Mouse (Mus musculus): ENCODE measurements around the gene Gpr183.

The Gpr183 gene

DNA sequence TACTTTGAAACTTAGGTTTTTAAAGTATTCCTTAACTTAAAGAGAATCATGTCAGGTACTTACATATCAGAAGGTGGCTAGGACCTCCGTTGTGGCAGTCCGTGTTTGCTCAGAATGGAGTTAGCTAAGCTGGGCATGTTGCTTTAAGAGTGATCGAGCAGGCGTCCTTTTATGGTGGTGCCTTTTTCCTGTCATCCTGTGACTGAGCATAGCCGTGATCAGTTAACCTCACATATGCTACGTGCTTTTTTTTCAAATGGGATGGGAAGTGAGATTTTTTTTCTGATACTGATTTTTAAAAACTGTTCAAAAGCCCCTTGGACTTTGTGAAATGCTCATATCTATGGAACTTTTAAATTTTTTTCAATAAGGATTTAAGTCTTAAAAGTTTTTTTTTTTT is at the start of gene Gpr183:
TSS of gene Gpr183 (minus strand) at position 206 of the 400 bp plus-strand sequence.
- no peak for DNase-seq (ENCODE audit: low read depth, low spot score)

DNA sequence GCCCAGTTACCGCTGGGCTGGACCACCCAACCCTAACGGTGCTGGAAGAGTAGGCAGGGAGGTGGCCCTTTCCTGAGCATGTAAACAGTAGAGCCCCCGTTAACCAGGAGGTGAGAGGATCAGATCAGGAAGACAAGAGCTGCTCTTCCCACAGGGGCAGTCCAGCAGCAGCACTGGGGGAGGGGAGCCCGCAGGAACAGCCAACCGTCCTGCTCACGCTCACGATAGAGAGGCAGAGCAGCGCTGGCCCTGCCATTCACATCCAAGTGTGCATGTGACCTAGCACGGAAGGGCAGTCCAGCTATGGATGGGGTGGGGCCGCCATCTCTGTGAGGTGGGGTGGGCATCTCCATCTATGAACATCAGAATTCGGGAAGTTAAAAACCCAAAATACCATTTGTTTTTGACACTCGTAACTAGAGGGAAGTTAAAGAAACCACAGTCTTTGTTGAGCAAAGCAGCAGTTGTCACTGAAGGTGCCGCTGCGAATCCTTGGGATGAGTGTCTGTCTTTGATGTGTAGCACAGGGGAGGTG is 48.5 kb upstream of the Gpr183 start:
- DNase-seq (ENCODE audit: low read depth, low spot score) = no peak

DNA sequence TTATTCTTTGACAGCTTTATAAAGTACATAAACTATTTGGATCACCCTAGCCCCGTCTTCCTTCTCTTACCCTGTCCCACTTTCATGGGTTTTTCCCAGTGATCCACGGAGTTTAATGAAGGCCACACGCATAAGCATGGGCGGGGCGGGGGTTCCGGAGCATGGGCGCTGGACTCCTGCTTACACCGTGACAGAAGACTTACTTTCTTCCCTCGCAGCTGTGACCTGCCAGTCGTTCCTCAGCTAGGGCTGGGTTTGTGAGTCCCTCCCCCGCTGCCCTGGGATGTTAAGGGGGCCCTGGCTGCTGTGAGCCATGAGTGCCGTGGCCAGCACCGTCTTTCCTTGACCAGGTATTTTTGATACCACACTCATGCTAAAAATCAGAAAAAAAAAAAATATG is 47.8 kb upstream of the Gpr183 start:
- no peak for DNase-seq (ENCODE audit: low read depth, low spot score)

DNA sequence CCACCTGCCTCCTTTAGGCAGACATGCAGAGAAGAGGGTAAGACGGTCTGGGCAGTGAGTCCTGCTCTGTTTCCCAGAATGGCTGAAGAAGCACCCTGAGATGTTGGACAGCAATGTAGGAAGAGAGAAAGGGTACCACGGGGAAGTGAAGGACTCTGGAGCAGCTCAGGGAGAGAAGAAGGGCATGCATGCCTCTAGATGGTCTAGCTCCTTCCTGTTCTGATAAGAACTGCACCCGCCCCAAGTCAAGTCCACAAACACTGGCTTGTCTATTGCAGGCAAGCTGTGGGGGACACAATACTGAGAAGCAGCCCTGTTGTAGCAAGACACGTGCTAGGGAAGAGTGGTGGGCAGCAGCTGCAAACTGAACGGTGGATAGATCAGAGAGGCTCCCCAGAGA is 47.2 kb upstream of the Gpr183 start:
- no peak for DNase-seq (ENCODE audit: low read depth, low spot score)

DNA sequence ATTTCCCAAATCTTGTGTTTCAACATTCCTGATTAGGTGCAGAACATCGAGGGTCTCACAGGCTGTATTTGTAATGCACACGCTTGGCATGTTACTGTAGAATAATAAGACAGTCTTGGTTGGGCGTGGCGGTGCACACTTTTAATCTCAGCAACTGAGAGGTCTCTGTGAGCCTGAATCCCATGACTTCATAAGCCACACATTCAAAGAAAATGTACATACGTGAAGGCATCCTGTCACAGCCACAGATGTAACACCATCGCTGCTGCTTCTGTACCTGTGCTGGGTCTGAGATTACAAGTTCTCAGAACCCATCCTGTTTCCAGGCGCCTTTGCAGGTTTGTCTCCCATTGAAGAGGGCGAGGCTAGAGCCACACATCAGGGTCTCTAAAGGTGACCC is 46.8 kb upstream of the Gpr183 start:
- DNase-seq (ENCODE audit: low read depth, low spot score) = no peak

DNA sequence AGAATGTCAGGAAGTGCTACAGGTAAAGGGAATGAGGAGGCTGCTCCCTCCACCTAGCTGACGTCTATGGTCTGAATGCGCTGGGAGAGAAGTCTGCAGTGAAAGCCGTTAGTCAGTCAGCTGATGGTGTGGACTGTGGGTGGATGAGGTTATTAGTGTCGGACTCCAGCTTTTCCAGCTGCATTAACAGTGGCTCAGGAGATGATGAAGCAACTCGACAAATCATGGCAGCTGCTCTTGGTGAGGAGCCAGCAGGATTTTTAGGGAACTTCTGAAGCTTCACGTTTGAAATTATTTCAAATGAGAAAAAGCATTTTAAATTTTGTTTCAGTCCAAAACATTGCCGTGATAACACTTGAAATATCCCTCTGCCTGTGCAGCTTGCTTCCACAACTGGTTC is 45.3 kb upstream of the Gpr183 start:
- DNase-seq (ENCODE audit: low read depth, low spot score) = no peak

DNA sequence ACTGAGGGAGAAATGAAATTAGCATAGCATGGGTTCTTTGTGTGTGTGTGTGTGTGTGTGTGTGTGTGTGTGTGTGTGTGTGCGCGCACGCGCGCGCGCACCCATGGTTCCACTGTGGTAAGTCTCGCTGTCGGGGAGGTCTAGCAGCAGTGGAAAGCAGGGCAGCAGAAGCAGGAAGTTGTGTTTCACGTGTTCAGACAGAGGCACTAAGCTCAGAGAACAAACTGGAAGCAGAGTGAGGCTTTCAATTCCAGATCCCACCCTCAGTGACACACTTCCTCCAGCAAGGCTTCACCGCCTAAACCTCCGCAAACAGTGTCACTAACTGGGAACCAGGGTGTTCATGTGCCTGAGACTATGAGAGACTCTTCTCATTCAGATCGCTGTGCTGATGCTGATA is 44.5 kb upstream of the Gpr183 start:
- DNase-seq (ENCODE audit: low read depth, low spot score) = no peak

DNA sequence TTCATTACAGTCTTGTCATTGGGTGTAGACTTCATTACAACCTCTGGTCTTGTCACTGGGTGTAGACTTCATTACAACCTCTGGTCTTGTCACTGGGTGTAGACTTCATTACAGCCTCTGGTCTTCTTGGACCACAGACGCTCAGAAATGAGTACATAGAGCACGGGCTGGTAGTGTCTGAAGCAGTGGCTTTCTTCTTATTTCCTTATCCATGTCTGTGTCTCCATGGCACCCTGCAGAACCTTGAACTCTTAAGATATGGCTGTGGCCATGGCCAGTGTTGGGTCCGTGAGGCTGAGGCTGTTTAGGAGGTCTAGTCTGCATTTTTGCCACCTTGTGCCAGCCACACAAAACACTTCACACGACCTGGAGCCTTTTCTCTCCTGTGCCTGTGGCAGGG is 43.3 kb upstream of the Gpr183 start:
- DNase-seq (ENCODE audit: low read depth, low spot score) = no peak

DNA sequence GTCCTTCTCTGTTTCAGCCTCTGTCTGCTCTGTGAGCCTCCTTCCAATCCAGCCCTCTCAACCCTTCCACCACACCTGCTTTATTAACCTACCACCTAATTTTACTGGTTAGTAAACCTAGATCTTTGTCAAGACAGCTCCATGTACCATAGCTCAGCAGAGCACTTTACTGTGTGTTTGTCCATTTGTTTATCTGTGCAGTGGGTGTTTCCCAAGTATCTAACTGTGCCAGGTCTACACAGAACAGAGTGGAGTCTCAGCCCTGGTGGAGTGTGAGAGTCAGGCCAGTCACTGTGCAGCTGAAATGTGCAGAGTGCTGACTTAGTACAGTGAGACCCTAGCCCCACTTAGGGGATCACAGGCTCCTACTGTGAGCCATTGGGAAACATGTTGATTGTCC is 38.8 kb upstream of the Gpr183 start:
- DNase-seq (ENCODE audit: low read depth, low spot score) = no peak

DNA sequence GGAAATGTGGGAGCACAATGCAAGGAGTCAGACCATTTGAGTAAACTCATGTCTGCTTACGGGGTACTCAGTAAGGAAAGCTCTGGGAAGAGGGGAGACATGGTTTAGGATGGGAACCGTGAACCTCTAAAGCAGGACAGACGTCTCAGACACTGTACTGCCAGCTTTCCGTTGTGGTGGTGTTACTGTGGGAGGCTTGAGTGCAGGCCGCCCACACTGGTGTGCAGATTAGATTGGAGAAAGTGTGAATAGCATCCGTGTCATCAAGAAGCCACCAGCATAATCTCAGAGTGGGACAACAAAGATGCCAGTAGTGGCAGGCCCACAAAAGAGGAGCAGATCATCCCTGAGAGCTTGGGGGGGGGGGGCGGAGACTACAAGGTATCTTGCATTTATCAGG is 37.2 kb upstream of the Gpr183 start:
- DNase-seq (ENCODE audit: low read depth, low spot score) = no peak

DNA sequence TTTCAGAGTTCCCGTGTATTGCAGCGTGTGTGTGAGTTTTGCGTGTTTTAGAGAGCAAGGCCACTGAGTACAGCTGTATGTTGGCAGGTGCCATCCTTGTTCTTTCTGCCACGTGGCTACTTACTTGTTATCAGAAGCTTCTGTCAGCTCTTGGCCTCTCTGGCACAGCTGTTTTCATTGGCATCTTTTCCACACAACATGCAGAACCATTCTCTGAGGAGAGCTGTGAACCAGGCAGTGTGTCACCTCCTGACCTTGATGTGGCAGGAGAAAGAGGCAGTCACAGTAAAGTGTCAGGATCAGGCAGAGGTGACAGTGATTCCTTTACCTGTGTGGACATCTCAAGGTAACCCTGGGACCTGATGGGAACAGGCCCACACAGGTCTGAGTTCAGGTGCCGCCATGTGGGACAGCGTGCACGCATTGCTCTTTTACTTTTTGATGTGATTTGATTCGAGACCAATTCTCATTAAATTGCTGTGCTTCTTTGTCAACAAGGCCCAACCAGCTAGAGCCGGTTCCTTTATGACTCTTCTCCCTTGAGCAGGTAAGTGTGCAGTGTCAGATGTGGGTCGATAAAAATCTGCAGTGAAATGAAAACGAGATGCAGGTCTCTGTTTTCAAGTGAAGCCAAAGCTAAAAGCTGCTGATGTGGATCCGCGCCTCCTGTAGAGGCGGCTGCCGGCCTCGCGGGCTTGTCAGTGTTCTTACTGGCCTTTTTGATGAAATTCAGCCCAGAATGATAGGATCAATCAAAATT is 35.5 kb upstream of the Gpr183 start:
- DNase-seq (ENCODE audit: low read depth, low spot score) = no peak

DNA sequence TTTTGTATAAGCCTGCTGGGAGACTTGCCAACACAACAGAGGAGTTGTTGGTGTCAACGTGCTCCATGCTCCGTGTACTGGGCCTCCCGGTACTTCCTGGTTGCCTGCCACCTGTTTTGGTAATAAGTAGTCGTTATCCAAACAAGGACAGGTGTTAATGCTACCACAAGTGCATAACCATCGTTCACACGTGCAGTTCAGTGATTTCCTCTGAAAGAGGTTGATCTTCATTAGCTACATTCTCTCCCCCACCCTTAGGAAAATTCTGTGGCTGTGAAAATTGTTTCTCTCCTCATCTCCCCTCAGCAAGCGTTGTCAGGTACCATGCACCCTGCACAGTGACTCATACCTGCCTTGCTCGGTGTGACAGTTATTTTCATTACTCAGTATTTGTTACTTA is 34.5 kb upstream of the Gpr183 start:
- no peak for DNase-seq (ENCODE audit: low read depth, low spot score)

DNA sequence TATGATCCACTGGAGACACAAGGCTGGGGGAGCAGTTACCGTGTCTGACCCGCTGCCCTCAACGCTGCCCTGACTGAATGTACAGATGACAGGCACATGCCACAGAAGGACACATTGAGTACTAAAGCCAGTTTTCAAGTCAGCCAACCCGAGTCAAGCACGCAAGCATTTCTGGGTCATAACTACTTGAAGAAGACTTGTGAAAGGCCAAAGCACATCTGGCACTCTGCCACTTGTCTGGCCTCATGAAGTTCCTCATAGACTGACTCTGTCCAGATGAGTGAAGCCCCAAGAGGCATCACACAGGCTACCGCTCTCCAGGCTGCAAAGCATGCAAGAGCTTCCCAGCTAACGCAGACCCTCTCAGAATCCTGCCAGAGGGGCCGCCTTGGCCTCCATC is 31.8 kb upstream of the Gpr183 start:
- no peak for DNase-seq (ENCODE audit: low read depth, low spot score)

DNA sequence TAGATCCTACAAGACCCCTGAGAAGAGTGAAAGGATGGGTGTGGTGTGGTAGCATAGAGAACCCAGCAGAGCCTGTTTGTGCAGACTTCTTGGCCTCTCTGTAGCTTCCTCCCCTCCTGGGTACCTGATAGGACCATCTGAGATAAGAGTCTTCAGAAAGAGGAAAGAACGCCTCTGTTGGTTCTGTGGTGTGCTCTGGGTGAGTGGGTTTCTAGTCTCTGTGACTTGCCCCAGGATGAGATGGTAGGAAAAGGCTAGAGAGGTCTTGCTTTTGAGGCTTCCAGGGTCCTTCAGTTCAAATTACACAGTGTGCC is 30.5 kb upstream of the Gpr183 start:
- DNase-seq (ENCODE audit: low read depth, low spot score) = no peak

DNA sequence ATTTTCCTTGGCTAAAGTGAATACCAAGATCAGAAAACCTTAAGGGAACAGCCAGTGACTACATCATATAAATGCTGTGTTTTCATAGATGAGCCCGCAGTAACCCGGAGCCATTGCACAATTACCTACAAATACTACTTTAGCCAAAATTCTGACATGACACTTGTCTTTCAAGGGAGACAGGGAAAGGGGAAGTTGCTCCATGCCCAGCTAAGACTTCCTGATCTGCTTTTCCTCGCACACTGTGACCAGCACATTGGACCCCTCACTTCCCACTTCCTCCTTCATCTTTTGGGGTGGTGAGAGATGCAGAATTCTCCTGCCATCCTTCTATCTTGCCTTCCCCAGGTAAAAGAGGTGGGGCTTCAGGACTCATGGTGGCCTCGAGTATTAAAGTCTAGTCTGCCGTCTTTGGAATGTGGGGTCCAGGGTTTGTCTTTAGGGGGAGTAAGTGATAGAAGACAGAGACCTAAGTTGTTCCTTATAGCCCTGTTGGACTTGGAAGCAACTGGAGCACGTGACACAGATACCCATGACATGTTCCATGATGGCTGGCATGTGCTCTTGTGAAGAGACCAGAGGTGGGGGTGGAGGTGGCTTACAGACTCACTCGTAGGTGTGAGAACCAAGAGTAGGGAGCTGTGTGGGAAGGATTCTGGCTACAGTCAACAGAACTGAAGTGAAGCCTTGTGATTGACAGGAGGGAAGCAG is 30.0 kb upstream of the Gpr183 start:
- DNase-seq (ENCODE audit: low read depth, low spot score) = no peak

DNA sequence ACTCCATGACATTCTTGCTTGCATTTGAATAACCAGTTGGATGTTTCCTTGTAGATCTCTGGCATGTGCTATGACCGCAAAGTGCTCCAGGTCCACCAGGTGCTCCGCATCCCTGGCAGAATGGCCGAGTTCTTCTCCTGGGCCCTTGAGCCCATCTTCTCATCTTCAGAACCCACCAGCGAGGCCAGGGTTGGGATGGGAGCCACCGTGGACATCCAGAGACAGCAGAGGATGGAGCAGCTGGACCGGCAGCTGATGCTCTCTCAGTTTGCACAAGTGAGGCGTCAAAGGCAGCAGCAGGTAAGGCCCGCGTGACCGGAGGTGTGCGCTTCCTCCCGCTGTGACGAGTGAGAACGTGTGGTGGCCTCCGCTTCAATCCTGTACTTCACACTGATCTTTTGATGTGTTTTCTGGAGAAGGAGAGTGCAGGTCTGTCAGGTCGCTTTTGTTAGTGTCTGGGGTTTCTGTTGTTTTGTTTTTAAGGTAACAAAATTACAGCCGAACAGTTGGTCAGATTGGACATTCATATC is 29.2 kb upstream of the Gpr183 start:
- no peak for DNase-seq (ENCODE audit: low read depth, low spot score)

DNA sequence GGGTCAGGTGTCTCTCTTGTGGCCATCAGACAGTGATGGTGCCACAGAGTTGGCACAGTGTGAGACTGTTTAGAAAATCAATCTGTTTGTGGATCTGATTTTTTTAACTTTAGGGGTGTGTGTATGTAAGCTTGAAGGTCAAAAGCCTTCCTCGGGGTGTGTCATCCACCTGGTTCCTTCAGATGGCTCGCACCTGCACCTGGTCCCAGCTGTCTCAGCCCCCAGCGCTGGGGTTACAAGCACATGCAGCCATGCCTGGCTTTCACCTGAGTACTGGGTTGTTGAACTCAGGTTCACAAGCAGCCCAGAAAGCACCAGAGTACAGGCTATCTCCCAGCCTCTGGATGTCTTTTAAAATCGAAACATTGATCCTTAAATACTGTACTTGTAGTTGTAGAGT is 28.6 kb upstream of the Gpr183 start:
- no peak for DNase-seq (ENCODE audit: low read depth, low spot score)

DNA sequence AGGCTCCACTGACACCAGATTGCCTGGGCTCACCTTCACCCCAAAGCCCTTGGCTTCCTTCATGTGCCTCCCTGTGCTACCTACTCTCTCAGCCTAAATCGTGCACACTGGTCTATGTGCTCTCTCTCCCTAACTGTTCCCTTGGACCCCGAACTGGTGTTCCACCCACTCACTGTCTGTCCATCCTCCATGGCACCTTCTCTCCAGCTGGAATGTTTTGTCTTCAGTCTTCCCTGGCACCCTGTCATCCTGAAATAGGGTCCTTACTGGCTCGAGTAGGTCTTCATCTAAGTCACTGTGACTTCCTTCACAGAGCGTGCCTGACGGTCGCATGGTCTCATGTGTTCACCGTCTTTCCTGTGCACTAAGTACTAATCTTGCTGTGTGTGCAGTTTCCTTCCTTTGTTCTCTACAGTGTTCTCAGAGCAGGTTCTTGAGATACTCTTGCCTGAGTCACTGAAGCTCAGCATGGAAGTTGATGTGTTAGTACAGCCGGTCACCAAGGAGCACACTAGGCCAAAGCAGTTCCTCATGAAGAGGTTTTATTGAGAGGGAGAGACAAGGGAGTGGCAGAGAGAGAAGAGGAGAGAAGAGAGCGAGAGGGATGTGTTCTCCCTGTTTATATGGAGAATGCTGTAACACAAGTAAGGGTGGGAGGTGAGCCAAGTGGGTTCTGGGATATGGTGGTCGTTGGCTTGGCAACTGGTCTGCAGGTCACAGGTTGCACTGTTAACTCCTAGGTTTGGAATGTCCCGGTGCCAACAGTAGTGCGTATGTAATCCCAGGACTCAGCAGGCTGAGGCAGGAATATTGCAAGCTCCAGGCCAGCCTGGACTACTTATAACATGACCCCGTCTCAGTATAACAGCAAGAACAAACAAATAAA is 27.6 kb upstream of the Gpr183 start:
- DNase-seq (ENCODE audit: low read depth, low spot score) = no peak

DNA sequence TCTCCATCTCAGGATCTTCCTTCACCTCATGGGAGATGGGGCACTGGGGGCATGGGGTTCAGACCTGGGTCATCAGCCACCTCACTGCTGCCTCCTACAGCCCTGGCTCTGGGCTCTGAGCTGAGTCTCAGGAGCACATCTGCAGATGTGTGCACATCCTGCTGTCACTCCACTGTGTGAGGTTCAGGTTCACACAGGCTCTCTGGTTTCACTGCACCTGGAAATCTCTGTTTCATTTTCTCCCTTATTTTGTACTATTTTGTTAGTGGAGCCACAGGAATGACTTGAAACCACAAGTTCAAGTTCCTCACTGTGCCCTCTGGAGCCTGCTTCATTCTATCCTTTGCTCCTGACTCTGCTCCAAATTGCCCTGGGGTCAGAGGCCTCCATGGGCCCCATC is 26.9 kb upstream of the Gpr183 start:
- DNase-seq (ENCODE audit: low read depth, low spot score) = no peak

DNA sequence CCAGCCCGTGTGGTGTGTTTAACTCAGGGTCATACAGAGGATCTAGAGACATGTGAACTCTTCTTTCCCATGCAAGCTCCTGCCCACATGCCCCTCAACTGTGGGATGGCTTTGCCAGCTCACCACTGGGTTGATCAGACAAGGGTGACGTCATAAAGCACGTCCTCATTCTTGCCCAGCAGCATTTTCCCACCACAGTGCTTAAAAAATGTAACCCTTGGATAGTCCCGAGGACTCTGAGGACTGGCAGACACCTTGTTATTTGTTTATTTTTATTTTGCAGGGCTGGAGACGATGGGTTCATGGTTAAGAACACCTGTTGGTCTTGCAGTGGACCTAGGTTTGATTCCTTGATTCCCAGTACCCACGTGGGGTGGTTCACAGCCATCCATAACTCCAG is 25.9 kb upstream of the Gpr183 start:
- no peak for DNase-seq (ENCODE audit: low read depth, low spot score)

DNA sequence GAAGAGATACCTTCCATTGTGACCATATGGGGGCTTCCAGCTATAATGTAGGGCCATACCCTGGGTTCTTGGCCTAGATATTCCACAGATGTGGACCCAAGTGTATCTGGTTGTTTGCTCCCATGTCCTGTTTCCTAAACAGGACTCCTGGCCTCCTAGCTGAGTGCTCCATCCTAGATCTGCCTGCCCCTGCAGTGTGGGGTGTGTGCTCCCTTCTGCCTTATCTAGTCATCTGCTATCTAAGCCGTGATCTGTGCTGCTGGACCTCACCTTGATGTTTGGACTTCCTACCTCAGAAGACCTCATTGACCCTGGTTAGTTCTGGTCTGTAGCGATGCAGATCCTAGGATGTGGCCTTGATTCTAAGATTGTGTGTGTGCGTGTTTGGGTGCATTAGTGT is 24.9 kb upstream of the Gpr183 start:
- DNase-seq (ENCODE audit: low read depth, low spot score) = no peak

DNA sequence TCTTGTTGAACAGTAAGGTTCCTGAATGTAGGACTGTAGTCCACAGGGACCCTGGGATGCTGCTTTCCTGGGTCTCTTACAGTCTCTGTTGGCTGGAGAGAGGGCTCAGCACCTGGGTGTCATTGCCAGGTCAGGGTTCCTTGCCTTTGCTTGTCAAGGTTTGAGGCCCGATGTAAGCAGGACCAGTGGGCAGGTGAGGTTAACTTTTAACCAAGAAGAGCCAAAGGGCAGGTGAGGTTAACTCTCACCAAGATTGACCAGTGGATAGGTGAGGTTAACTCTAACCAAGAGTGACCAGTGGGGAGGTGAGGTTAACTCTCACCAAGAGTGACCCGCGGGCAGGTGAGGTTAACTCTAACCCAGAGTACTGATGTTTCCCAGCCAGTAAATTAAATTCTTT is 24.3 kb upstream of the Gpr183 start:
- DNase-seq (ENCODE audit: low read depth, low spot score) = no peak

Measured in c-Kit-negative CD71-positive TER-119-positive erythroid progenitor cells, embryonic 14.5 days (primary cell).